Mouse (Mus musculus) forelimb bud, embryonic 11.5 days (tissue): ENCODE results near the gene Akt1s1.

ENCODE experiments used
- DNase-seq: peaks from one replicate; pipeline ENCODE4 v3.0.0-alpha.2; 2012; ENCODE audit warnings: low read depth, low spot score

The Akt1s1 gene

DNA sequence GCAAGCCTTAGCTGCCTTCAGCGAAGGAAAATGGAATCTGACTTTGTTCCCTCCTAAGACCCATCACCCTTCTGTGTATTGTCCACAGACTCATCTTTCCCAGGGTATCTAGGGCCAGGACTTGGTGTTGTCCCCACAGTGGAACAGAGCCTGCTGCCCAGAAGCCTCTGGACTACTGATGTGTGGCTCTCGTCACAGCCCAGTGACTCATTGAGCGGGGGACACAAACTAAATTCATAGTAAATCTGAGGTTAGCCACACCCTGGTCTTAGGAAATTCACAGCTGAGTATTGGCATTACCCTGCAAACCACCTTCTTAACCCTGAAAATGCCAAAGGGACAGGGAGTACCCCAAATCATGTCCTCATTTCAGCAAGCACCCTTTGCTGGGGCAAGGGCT lies 22.0 kb upstream of the Akt1s1 start:
- no peak for DNase-seq

GRCm38 (mm10) chr7:44828706-44829105 lies 20.1 kb upstream of the Akt1s1 start:
- DNase-seq = no peak

- DNase-seq = no peak
These were observed 16.0 kb upstream of the Akt1s1 start for GRCm38 (mm10) chr7:44832763-44833162.

GRCm38 (mm10) chr7:44835373-44836015 lies 13.3 kb upstream of the Akt1s1 start:
- no peak for DNase-seq

DNA sequence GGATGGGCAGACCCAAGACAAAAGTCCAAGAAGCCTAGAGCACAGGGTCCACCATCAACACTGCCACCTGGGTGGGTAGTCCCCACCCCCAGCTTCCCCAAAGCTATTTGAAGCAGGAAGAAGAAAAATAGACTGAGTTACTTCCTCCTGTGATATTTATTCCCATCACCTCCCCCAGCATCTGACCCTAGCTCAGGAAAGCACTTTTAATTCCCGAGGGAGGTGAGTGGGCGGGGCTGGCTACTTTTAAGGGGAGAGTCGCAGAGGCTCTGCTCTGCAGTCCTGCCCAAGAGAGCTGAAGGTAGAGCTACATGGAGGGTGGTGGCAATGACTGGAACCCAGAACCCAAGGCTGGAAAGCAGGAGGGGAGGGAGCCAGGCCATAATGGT lies 12.8 kb upstream of the Akt1s1 start:
- DNase-seq = no peak

- no peak for DNase-seq
These were observed 12.3 kb upstream of the Akt1s1 start for GRCm38 (mm10) chr7:44836423-44837053.

DNA sequence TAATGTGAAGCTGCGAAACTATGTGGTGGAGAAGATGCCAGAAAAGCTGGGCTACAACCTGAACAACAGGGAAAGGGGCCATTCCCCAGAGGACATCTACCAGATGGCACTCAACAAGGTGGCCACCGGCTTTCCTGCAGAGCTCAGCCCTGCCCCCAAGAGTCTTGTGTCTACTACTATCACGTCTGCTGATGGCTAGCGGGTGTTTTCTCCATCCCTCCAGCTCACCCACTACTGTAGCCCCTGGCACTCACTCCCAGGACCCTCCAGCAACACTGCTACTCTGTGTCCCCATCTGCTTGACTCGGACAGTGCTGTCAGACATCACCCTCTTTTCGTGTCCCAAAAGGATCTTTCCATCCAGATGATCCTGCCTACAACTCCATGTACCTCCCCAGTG lies 10.7 kb upstream of the Akt1s1 start:
- DNase-seq = no peak

DNA sequence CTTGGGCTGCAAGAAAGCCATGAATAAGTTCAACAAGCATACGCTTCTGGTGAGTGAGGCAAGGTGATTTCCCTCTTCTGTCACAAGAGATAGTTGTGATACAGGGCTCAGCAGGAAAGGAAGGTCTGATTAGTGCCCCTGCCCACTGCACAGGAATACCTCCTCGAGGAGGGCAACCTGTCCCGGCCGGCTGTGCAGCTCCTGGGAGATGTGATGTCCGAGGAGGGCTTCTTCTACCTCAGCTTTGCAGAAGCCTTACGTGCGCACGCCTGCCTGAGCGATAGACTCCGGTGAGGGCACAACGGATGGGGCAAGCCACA lies 9.7 kb upstream of the Akt1s1 start:
- DNase-seq = no peak

GRCm38 (mm10) chr7:44839491-44840191 lies 9.2 kb upstream of the Akt1s1 start:
- DNase-seq = peak; percentile 31

DNA sequence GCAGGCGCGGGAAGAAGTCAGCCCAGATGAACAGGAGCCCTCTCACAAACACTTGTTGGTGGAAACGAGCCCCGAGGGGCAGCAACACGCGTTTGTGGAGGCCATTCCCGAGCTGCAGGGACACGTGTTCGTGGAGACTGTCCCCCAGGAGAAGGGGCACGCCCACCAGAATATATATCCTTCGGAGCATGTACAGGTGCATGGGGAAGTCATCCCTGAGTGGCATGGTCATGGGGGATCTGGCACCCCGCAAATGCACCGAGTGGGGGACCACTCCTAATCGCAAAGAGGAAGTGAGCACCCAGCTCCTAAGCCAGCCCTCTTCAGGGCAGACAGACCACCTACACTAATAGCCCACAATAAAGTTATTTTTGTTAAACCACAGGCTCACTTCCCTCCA lies 8.4 kb upstream of the Akt1s1 start:
- DNase-seq = no peak

- DNase-seq = no peak
These were observed 6.8 kb upstream of the Akt1s1 start for GRCm38 (mm10) chr7:44841825-44842463.

DNA sequence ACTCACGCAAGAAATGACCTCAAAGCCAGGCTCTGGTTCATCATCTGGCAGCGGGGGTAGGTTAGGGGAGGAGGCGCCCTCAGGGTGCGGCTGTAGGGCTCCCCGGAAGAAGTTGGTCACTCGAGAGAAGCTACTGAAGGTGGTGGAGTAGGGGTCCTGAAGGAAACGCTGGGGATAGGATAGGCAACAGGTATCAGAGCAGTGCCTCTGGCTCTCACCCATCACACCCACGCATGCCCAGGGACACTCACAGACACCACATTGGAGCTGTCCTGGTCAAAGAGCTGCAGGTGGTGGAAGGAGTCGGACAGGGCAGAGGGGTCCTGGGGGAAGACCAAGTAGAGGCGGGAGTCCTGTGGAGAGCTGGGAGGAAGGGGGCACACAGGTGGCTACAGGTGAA lies 3.8 kb upstream of the Akt1s1 start:
- DNase-seq = no peak

DNA sequence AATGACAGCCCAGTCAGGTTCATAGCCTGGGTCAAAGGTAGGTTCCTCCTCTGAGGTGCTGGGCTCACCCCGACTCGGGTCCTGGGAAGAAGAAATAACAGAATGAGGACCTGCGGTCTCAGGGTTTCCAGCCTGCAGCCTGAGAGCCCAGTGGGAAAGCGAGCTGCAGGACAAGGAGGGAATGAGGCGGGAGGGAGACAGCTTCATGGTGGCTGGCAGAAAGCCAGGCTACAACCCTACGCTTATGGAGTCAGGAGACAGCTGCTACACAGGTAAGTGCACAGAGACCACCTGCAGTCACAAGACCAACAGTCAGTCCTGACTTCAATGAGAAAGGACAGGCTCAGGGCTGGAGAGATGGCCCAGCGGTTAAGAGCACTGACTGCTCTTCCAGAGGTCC lies 2.0 kb upstream of the Akt1s1 start:
- no peak for DNase-seq

- no peak for DNase-seq
These were observed 1.0 kb upstream of the Akt1s1 start for GRCm38 (mm10) chr7:44847772-44848171.

GRCm38 (mm10) chr7:44849416-44850111 lies 773 bp downstream of the Akt1s1 start:
- peak; percentile 89 for DNase-seq

DNA sequence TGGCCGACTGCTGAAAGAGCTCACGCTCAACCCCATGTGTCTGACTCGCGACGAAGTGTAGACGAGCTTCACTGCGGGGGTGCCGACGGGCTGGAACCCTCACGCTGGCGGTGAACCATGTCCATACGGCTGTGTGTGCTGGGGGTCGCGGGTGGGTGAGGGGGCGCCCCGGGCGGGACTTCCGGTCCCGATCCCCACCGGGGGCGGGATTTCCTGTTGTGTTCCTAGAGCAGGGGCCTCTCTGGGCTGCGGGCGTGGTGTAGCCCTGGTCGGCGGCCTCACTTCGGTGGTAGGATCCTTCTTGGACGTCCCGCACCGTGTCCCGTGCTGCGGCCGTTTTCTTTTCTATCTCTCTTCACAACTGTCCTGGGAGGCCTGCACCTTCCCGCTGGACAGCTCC lies 1.4 kb downstream of the Akt1s1 start:
- peak; percentile 75 for DNase-seq

- DNase-seq = no peak
These were observed 2.2 kb downstream of the Akt1s1 start for GRCm38 (mm10) chr7:44850789-44851624.

GRCm38 (mm10) chr7:44851625-44852234 lies 2.9 kb downstream of the Akt1s1 start:
- no peak for DNase-seq

- no peak for DNase-seq
These were observed 3.7 kb downstream of the Akt1s1 start for GRCm38 (mm10) chr7:44852259-44853027.

DNA sequence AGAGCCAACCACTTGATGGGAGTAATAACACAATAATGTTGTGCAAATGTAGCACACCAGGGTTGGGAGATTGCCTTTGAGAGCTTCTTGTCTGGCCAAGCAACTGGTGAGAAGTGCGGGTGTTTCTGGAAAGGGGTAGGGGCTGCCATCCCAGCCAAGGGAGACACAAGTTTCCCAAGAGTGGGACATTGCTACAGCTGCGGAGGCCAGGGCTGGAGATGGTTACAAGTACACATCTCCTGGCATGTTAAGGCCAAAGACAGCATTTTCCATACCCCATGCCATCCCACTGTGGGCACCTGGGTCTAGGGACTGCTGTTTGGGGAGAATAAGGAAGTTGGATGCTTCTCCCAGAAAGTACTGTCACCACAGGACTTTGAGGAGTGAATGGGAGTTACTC lies 4.3 kb downstream of the Akt1s1 start:
- DNase-seq = no peak
